Mouse (Mus musculus): Measurements from ENCODE around the gene Fam53b. TPM values are rescaled to one million over a fixed set of nuclear protein-coding genes. Genes with fewer than 3 reads are reported as not detected.

Fam53b gene
- polyA plus RNA-seq, 1 experiment: 52.4 TPM

DNA sequence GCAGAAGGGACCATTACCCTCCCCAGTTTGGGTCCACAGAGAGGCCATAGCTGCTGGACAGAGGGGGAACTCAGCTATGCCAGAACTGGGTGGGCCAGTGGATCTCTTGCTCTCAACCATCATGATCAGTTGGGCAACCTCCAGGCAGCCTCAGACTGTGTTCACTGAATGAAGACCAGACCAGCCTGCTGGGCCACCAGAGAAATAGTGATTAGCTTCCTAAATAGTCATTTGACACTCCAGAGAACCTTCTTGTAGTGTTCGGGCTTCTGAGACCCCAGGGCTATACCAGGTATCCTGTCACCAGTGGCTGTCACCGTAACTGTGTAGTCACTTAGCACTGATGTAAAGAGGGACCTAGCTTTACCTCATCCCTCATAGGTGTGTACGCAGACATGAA is 131.3 kb downstream of the Fam53b start:
- no peaks in the 10 kb centered on the region for H3K27me3 ChIP-seq (ENCODE audit: control insufficient read depth, insufficient read depth, low read length)
- DNase-seq (ENCODE audit: low read depth in 1 of 2, low spot score in 2 of 2): no peak
- H3K27ac ChIP-seq (ENCODE audit: insufficient read depth, low read length): no peak overlapping the region
- TF ChIP-seq POLR2A (IDR thresholded peaks at IDR 0.05; ENCODE audit: low read depth, low read length) (no peak), CTCF (IDR thresholded peaks at IDR 0.05; ENCODE audit: extremely low read depth, insufficient read depth, insufficient read length, insufficient replicate concordance) (no peak)
- peaks cover 17% of the 10 kb centered on the region for H3K4me1 ChIP-seq (ENCODE audit: control insufficient read depth, insufficient read depth, insufficient read length)
- WGBS: 95% methylated on average over 3 of the region's 3 CpGs
- H3K36me3 ChIP-seq (ENCODE audit: control insufficient read depth, insufficient read depth, low read length): no peaks in the 10 kb centered on the region
- H3K4me3 ChIP-seq (ENCODE audit: extremely low read depth, insufficient read depth, insufficient read length): no peak overlapping the region

- H3K36me3 ChIP-seq (ENCODE audit: control insufficient read depth, insufficient read depth, low read length): no peaks in the 10 kb centered on the region
- WGBS: 92% methylated on average over 1 of the region's 1 CpGs
- no peak overlapping the region for H3K4me3 ChIP-seq (ENCODE audit: extremely low read depth, insufficient read depth, insufficient read length)
- peaks cover 12% of the 10 kb centered on the region for H3K4me1 ChIP-seq (ENCODE audit: control insufficient read depth, insufficient read depth, insufficient read length)
- TF ChIP-seq CTCF (IDR thresholded peaks at IDR 0.05; ENCODE audit: extremely low read depth, insufficient read depth, insufficient read length, insufficient replicate concordance) (no peak), POLR2A (IDR thresholded peaks at IDR 0.05; ENCODE audit: low read depth, low read length) (no peak)
- H3K27ac ChIP-seq (ENCODE audit: insufficient read depth, low read length): no peak overlapping the region
- no peak for DNase-seq (ENCODE audit: low read depth in 1 of 2, low spot score in 2 of 2)
- no peaks in the 10 kb centered on the region for H3K27me3 ChIP-seq (ENCODE audit: control insufficient read depth, insufficient read depth, low read length)
Observed at GRCm38 (mm10) chr7:132681831-132682230, 131.9 kb downstream of the Fam53b start.

GRCm38 (mm10) chr7:132681296-132681695 is 132.4 kb downstream of the Fam53b start:
- 97% methylated on average over 11 of the region's 11 CpGs for WGBS
- TF ChIP-seq CTCF (IDR thresholded peaks at IDR 0.05; ENCODE audit: extremely low read depth, insufficient read depth, insufficient read length, insufficient replicate concordance) (no peak), POLR2A (IDR thresholded peaks at IDR 0.05; ENCODE audit: low read depth, low read length) (no peak)
- no peaks in the 10 kb centered on the region for H3K27me3 ChIP-seq (ENCODE audit: control insufficient read depth, insufficient read depth, low read length)
- H3K4me1 ChIP-seq (ENCODE audit: control insufficient read depth, insufficient read depth, insufficient read length): peaks cover 9% of the 10 kb centered on the region; the same call in 1 of the 2 replicates
- H3K36me3 ChIP-seq (ENCODE audit: control insufficient read depth, insufficient read depth, low read length): no peaks in the 10 kb centered on the region
- no peak overlapping the region for H3K4me3 ChIP-seq (ENCODE audit: extremely low read depth, insufficient read depth, insufficient read length)
- DNase-seq (ENCODE audit: low read depth in 1 of 2, low spot score in 2 of 2): no peak
- no peak overlapping the region for H3K27ac ChIP-seq (ENCODE audit: insufficient read depth, low read length)

DNA sequence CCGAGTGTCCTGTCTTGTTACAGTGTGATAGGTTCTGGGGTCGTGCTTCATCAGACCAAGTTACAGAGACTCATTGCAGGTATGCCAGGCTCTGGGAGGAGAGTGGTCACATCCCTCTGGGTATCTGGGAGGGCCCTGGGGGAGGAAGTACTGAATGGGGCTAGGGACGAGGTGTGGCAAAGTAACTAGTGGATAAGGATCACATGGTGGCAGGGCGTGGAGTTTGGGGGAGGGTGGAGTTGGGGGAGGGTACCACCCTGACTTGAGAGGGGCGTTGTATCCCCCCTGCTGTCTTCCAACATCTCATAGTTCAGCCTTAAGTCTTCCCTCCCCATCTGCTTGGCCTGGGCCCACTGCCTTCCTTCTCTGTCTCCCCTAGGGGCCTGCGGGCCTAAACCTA is 134.1 kb downstream of the Fam53b start:
- no peak overlapping the region for H3K27ac ChIP-seq (ENCODE audit: insufficient read depth, low read length)
- TF ChIP-seq POLR2A (IDR thresholded peaks at IDR 0.05; ENCODE audit: low read depth, low read length) (no peak), CTCF (IDR thresholded peaks at IDR 0.05; ENCODE audit: extremely low read depth, insufficient read depth, insufficient read length, insufficient replicate concordance) (no peak)
- no peaks in the 10 kb centered on the region for H3K36me3 ChIP-seq (ENCODE audit: control insufficient read depth, insufficient read depth, low read length)
- 64% methylated on average over 6 of the region's 6 CpGs for WGBS
- peaks cover 3% of the 10 kb centered on the region; the same call in 1 of the 2 replicates for H3K4me1 ChIP-seq (ENCODE audit: control insufficient read depth, insufficient read depth, insufficient read length)
- H3K27me3 ChIP-seq (ENCODE audit: control insufficient read depth, insufficient read depth, low read length): no peaks in the 10 kb centered on the region
- no peak for DNase-seq (ENCODE audit: low read depth in 1 of 2, low spot score in 2 of 2)
- no peak overlapping the region for H3K4me3 ChIP-seq (ENCODE audit: extremely low read depth, insufficient read depth, insufficient read length)

- Histone ChIP-seq H3K27me3 (ENCODE audit: control insufficient read depth, insufficient read depth, low read length) (no peaks in the 10 kb centered on the region), H3K4me1 (ENCODE audit: control insufficient read depth, insufficient read depth, insufficient read length) (peaks cover 3% of the 10 kb centered on the region; the same call in 1 of the 2 replicates), H3K36me3 (ENCODE audit: control insufficient read depth, insufficient read depth, low read length) (no peaks in the 10 kb centered on the region), H3K27ac (ENCODE audit: insufficient read depth, low read length) (no peak overlapping the region), H3K4me3 (ENCODE audit: extremely low read depth, insufficient read depth, insufficient read length) (no peak overlapping the region)
- TF ChIP-seq POLR2A (IDR thresholded peaks at IDR 0.05; ENCODE audit: low read depth, low read length) (no peak), CTCF (IDR thresholded peaks at IDR 0.05; ENCODE audit: extremely low read depth, insufficient read depth, insufficient read length, insufficient replicate concordance) (no peak)
- DNase-seq (ENCODE audit: low read depth in 1 of 2, low spot score in 2 of 2): no peak
- 46% methylated on average over 4 of the region's 4 CpGs for WGBS
Observed at GRCm38 (mm10) chr7:132679117-132679516, 134.6 kb downstream of the Fam53b start.

DNA sequence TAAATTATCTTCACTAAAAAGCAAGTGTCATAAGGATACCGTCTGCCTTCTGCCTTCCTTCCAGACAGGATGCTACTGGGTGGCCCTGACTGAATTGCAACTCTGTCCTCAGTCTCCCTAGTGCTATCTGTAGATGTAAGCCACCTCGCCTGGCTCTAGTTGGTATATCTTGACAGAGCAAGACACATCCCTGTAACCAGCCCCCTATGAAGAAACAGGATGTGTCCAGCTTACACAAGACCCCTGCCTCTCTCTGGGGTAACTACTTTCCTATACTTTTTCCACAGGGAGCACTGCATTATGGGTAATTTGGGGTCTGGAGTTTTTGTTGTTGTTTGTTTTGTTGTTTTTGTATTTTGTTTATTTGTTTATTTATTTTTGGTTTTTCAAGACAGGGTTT is 137.8 kb downstream of the Fam53b start:
- 89% methylated on average over 2 of the region's 2 CpGs for WGBS
- no peak for DNase-seq (ENCODE audit: low read depth in 1 of 2, low spot score in 2 of 2)
- H3K4me3 ChIP-seq (ENCODE audit: extremely low read depth, insufficient read depth, insufficient read length): no peak overlapping the region
- peaks cover 15% of the 10 kb centered on the region; the same call in 1 of the 2 replicates for H3K4me1 ChIP-seq (ENCODE audit: control insufficient read depth, insufficient read depth, insufficient read length)
- no peaks in the 10 kb centered on the region for H3K27me3 ChIP-seq (ENCODE audit: control insufficient read depth, insufficient read depth, low read length)
- H3K36me3 ChIP-seq (ENCODE audit: control insufficient read depth, insufficient read depth, low read length): no peaks in the 10 kb centered on the region
- H3K27ac ChIP-seq (ENCODE audit: insufficient read depth, low read length): no peak overlapping the region
- no peak for TF ChIP-seq POLR2A (IDR thresholded peaks at IDR 0.05; ENCODE audit: low read depth, low read length)

DNA sequence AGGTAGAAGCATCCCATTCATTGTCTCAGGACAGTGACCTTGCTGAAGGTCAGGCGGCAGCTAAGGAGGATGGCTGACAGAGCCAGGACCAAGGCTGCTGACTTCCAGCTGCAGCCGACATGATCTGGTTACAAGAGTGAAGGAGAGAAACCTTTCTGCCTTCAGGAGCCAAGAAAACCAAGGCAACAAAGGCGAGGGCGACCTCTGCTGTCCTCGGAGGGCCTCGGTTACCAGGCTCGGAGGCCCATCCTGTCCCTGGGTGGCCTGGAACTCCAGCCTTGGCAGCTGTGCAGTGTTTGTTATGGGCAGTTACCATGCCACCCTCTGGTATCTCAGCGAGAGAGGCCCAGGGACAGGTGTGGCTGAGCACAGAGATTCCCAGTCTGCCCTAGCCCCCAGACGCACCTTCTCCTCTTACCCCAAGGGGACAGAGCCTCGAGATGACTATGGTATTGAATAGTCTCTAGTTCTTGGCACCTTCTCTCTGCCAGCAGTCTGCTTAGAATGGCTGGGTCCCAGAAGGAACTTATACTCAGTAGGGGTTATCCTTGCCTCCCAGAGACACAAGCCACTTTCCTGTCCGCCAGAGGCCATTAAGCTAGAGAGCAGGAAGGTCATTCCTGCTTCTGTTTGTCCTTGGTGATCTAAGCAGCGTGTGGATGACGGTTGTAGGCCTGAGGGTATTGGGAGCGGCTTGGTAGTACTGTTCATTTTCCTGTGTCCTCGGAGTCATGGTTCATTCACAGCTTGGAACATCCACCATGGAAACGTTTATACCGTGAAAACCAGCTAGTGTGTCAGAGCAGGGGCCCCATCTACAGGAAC is 139.5 kb downstream of the Fam53b start:
- DNase-seq (ENCODE audit: low read depth in 1 of 2, low spot score in 2 of 2): no peak

More for the DNA sequence above, 139.5 kb downstream of the Fam53b start:
- peaks cover 12% of the 10 kb centered on the region; the same call in 1 of the 2 replicates for H3K4me1 ChIP-seq (ENCODE audit: control insufficient read depth, insufficient read depth, insufficient read length)
- no peak for TF ChIP-seq CTCF (IDR thresholded peaks at IDR 0.05; ENCODE audit: extremely low read depth, insufficient read depth, insufficient read length, insufficient replicate concordance)
- no peak overlapping the region for H3K27ac ChIP-seq (ENCODE audit: insufficient read depth, low read length)
- WGBS: 83% methylated on average over 17 of the region's 17 CpGs
- H3K27me3 ChIP-seq (ENCODE audit: control insufficient read depth, insufficient read depth, low read length): no peaks in the 10 kb centered on the region
- no peaks in the 10 kb centered on the region for H3K36me3 ChIP-seq (ENCODE audit: control insufficient read depth, insufficient read depth, low read length)
- no peak overlapping the region for H3K4me3 ChIP-seq (ENCODE audit: extremely low read depth, insufficient read depth, insufficient read length)
